Mouse (Mus musculus): ENCODE measurements at regions not wholly inside any gene's neighbourhood (a gene's known extent, or its start where the extent isn't known, plus 50 kb on each side); places are given as distances from the start of the nearest gene placed in this dataset.

DNA sequence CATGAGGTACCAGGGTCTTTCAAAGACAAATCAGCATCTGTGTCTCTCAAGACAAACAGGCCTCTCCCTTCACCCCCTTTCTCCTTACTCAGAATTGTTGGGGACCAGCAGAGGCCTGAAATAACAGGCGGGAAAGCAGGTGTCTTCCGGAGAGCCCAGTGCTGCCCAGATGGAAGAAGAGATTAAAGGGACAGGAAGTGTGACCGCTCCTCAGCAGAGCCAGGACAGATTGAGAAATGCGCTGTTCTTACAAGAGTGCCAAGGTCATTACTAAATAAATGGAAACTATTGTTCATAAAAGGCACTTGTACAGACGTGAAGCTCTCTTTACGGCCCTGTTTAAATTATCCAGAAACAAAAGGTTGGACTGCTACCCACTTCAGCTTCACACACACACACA, 146.5 kb downstream of the Sptssa start:
- no peak for TF ChIP-seq CTCF (IDR thresholded peaks at IDR 0.05)
- Histone ChIP-seq H3K4me3 (ENCODE audit: low read depth, low read length) (no peak overlapping the region), H3K4me2 (ENCODE audit: low read depth, low read length, poor library complexity, severe bottlenecking) (no peak overlapping the region), H3K9ac (replicated peaks; ENCODE audit: low read length, poor library complexity, severe bottlenecking) (no peak overlapping the region), H3K4me1 (ENCODE audit: insufficient read depth, low read length) (no peaks in the 10 kb centered on the region), H3K9me3 (ENCODE audit: low read length) (no peaks in the 10 kb centered on the region), H3K27me3 (ENCODE audit: insufficient read depth, low read length) (no peaks in the 10 kb centered on the region), H3K27ac (ENCODE audit: low read depth, low read length) (no peak overlapping the region), H3K36me3 (ENCODE audit: insufficient read depth, low read length) (no peaks in the 10 kb centered on the region)
- DNase-seq (ENCODE audit: low spot score) = peak; percentile 29
- WGBS = 44% methylated on average over 6 of the region's 6 CpGs
- ATAC-seq (ENCODE audit: low FRiP score) = no peak

DNA sequence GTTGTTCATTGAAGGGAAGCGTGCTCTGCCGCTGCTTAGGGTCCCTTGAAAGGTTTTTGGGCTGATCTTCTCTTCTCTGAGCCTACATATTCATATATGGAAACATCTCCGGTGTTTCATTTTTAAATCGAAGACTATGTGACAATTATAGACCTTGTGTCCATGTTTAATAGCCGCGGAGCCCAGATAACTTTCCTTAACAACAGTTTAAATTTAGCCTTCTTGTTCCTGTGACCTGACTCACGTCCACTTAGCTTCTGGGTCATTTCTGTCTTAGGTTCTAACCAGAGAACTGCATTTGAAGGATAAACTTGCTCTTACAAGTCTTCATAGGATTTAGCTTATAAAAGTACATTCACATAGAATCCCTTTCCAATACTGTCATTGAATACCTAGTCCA, 153.6 kb downstream of the Sptssa start:
- no peak for TF ChIP-seq CTCF (IDR thresholded peaks at IDR 0.05)
- Histone ChIP-seq H3K27me3 (ENCODE audit: insufficient read depth, low read length) (0 out of 2 replicates have a peak, but pooled peaks cover 3% of the 10 kb centered on the region), H3K4me3 (ENCODE audit: low read depth, low read length) (no peak overlapping the region), H3K4me1 (ENCODE audit: insufficient read depth, low read length) (no peaks in the 10 kb centered on the region), H3K27ac (ENCODE audit: low read depth, low read length) (no peak overlapping the region), H3K9me3 (ENCODE audit: low read length) (no peaks in the 10 kb centered on the region), H3K36me3 (ENCODE audit: insufficient read depth, low read length) (no peaks in the 10 kb centered on the region), H3K9ac (replicated peaks; ENCODE audit: low read length, poor library complexity, severe bottlenecking) (no peak overlapping the region), H3K4me2 (ENCODE audit: low read depth, low read length, poor library complexity, severe bottlenecking) (no peak overlapping the region)
- DNase-seq (ENCODE audit: low spot score) (no peak), ATAC-seq (ENCODE audit: low FRiP score) (no peak)
- WGBS = 94% methylated on average over 7 of the region's 7 CpGs

DNA sequence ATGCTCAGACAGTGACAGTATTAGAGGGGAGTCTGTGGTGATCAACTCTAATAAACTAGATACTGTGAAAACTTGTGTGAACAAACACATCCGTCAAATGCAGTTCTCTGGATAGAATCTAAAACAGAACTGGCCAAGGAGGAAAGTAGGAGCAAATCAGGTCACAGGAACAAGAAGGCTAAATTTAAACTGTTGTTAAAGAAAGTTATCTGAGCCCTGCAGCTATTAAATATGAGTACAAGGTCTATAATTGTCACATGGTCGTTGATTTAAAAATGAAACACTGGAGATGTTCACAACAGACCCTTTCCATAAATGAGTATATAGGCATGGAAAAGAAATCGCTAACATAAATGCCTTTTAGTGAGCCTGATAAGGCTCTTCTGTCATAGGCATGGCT, 156.4 kb downstream of the Sptssa start:
- Histone ChIP-seq H3K9me3 (ENCODE audit: low read length) (no peaks in the 10 kb centered on the region), H3K4me1 (ENCODE audit: insufficient read depth, low read length) (no peaks in the 10 kb centered on the region), H3K27ac (ENCODE audit: low read depth, low read length) (no peak overlapping the region), H3K36me3 (ENCODE audit: insufficient read depth, low read length) (no peaks in the 10 kb centered on the region), H3K4me2 (ENCODE audit: low read depth, low read length, poor library complexity, severe bottlenecking) (no peak overlapping the region), H3K4me3 (ENCODE audit: low read depth, low read length) (no peak overlapping the region), H3K27me3 (ENCODE audit: insufficient read depth, low read length) (0 out of 2 replicates have a peak, but pooled peaks cover 3% of the 10 kb centered on the region), H3K9ac (replicated peaks; ENCODE audit: low read length, poor library complexity, severe bottlenecking) (no peak overlapping the region)
- no peak for TF ChIP-seq CTCF (IDR thresholded peaks at IDR 0.05)
- 74% methylated on average over 3 of the region's 3 CpGs for WGBS
- ATAC-seq (ENCODE audit: low FRiP score) = no peak
- DNase-seq (ENCODE audit: low spot score) = no peak

DNA sequence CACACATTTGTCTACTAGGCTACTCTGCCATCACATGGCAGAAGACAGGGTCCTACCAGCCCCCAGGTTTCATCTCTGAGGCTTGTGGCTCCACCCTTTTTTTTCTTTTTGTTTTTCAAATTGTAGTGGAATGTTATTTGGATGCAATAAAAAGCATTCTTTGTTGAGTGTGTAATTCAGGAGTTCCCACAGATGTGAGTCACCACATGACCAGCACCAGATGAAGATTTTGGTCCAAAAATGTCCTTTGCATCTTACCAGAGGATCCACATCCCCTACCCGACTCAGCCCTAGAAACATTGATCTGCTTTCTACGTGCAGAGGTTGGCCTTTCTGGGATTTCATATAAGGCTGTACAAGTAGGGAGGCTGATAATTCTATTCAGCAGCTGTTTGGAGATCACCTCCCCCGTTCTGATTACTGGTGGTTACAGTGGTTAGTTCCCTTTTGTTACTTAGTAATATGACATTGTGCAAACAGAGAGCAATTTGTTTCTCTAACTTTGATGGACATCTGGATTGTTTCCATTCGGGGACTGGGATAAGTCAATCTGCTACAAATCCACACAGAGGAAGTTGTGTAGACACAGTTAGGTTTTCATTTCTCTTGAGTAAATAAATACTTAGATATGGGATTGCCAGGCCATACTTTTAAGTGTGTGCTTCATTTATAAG, 160.5 kb downstream of the Sptssa start:
- H3K27ac ChIP-seq (ENCODE audit: low read depth, low read length) = no peak overlapping the region
- DNase-seq (ENCODE audit: low spot score) (no peak), ATAC-seq (ENCODE audit: low FRiP score) (no peak)
- 75% methylated on average over 4 of the region's 4 CpGs for WGBS
- H3K27me3 ChIP-seq (ENCODE audit: insufficient read depth, low read length) = peaks cover 3% of the 10 kb centered on the region; the same call in 1 of the 2 replicates
- H3K4me3 ChIP-seq (ENCODE audit: low read depth, low read length) = no peak overlapping the region
- H3K4me2 ChIP-seq (ENCODE audit: low read depth, low read length, poor library complexity, severe bottlenecking) = no peak overlapping the region
- no peaks in the 10 kb centered on the region for H3K36me3 ChIP-seq (ENCODE audit: insufficient read depth, low read length)
- H3K4me1 ChIP-seq (ENCODE audit: insufficient read depth, low read length) = no peaks in the 10 kb centered on the region
- H3K9ac ChIP-seq (replicated peaks; ENCODE audit: low read length, poor library complexity, severe bottlenecking) = no peak overlapping the region
- no peaks in the 10 kb centered on the region for H3K9me3 ChIP-seq (ENCODE audit: low read length)
- TF ChIP-seq CTCF (IDR thresholded peaks at IDR 0.05) = no peak

DNA sequence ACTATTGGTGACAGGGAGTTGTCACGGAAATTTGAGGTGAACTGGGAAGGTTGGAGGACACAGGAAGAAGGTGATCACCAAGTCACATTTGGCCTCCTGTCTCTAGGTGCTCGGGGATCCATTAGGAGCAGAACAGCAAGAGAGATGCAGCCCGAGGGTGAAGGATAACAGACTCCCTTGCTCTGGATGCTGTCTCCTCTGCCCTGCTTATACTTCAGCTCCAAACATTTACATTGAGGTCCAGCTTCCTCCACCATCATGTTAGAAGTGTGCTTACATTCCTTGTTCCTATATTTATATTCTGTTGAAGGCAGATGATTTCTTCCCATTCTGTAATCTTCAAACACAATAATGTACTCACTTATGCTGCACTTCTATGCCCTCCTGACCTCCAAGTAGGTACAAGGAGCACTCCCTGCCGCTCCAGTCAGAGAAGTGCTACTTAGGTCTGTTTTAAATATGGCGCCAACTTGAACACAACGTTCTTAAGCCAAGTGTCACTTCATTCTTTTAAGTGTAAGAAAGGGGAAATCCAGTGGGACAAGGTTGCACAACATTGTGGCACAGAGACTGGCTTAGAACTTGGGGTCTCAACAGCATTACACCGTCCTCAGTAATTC, 161.5 kb downstream of the Sptssa start:
- ATAC-seq (ENCODE audit: low FRiP score) (no peak), DNase-seq (ENCODE audit: low spot score) (no peak)
- Histone ChIP-seq H3K4me3 (ENCODE audit: low read depth, low read length) (no peak overlapping the region), H3K27ac (ENCODE audit: low read depth, low read length) (no peak overlapping the region), H3K9ac (replicated peaks; ENCODE audit: low read length, poor library complexity, severe bottlenecking) (no peak overlapping the region), H3K4me2 (ENCODE audit: low read depth, low read length, poor library complexity, severe bottlenecking) (no peak overlapping the region), H3K27me3 (ENCODE audit: insufficient read depth, low read length) (peaks cover 3% of the 10 kb centered on the region; the same call in 1 of the 2 replicates), H3K4me1 (ENCODE audit: insufficient read depth, low read length) (no peaks in the 10 kb centered on the region), H3K9me3 (ENCODE audit: low read length) (no peaks in the 10 kb centered on the region), H3K36me3 (ENCODE audit: insufficient read depth, low read length) (no peaks in the 10 kb centered on the region)
- WGBS = 89% methylated on average over 7 of the region's 7 CpGs
- TF ChIP-seq CTCF (IDR thresholded peaks at IDR 0.05) = no peak

DNA sequence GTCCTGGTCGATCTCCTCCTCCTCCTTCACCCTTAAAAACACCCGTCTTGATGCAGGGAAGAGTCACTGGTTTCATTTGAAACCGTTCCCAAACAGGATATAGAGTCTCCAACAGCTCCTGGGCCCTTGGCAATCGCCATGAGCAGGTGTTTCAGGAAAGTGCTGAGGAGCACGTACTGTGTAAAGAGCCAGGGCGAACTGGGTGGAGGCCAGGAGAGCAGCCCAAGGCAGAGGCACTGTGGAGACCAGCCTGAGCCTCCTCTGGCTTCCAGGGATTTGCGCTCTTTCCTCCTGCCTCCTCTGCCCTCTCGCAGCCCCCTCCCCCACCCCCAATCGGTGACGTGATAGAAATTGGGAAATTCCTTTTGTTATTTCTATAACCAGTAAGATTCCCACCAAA, 163.6 kb downstream of the Sptssa start:
- Histone ChIP-seq H3K36me3 (ENCODE audit: insufficient read depth, low read length) (no peaks in the 10 kb centered on the region), H3K4me2 (ENCODE audit: low read depth, low read length, poor library complexity, severe bottlenecking) (no peak overlapping the region), H3K4me1 (ENCODE audit: insufficient read depth, low read length) (no peaks in the 10 kb centered on the region), H3K9me3 (ENCODE audit: low read length) (no peaks in the 10 kb centered on the region), H3K27me3 (ENCODE audit: insufficient read depth, low read length) (peaks cover 3% of the 10 kb centered on the region; the same call in 1 of the 2 replicates), H3K27ac (ENCODE audit: low read depth, low read length) (no peak overlapping the region), H3K4me3 (ENCODE audit: low read depth, low read length) (no peak overlapping the region), H3K9ac (replicated peaks; ENCODE audit: low read length, poor library complexity, severe bottlenecking) (no peak overlapping the region)
- ATAC-seq (ENCODE audit: low FRiP score) (no peak), DNase-seq (ENCODE audit: low spot score) (no peak)
- no peak for TF ChIP-seq CTCF (IDR thresholded peaks at IDR 0.05)
- WGBS = 49% methylated on average over 10 of the region's 10 CpGs
